Mouse (Mus musculus) ES-E14 (cell line): ENCODE results near the gene Plcl1. TPM values are rescaled to one million over a fixed set of nuclear protein-coding genes. Genes with fewer than 3 reads are reported as not detected.

Experiments used
- DNase-seq: peaks from one replicate; pipeline ENCODE4 v3.0.0-alpha.2; 2013; ENCODE audit warnings: low read depth, low spot score
- H3K27ac ChIP-seq: 2 replicates; pipeline ENCODE4 v1.5.1; 2012; ENCODE audit warnings: low read depth, mild to moderate bottlenecking, low read length, moderate library complexity, mixed read lengths; ENCODE audit not compliant: poor library complexity, insufficient read depth, severe bottlenecking
- H3K36me3 ChIP-seq: 2 replicates; pipeline ENCODE4 v1.6.1; 2012; ENCODE audit warnings: mild to moderate bottlenecking, low read length, moderate library complexity, mixed read lengths; ENCODE audit not compliant: control insufficient read depth, poor library complexity, insufficient read depth, severe bottlenecking
- H3K4me1 ChIP-seq, 2 experiments: fragments of 150-350 bp in 1 of 2; sonication (generic) in 1 of 2; 2 replicates each; pipeline ENCODE4 v1.6.1; 2012; ENCODE audit warnings: low read length in 2 of 2, mild to moderate bottlenecking in 1 of 2, mixed read lengths in 1 of 2; ENCODE audit not compliant: control insufficient read depth in 2 of 2, insufficient read depth in 2 of 2, poor library complexity in 1 of 2
- H3K4me3 ChIP-seq, 2 experiments: fragments of 150-350 bp in 1 of 2; sonication (generic) in 1 of 2; 2 replicates each; pipeline ENCODE4 v1.5.1; 2012; ENCODE audit warnings: low read length in 2 of 2, low read depth in 1 of 2, mild to moderate bottlenecking in 1 of 2, mixed read lengths in 1 of 2; ENCODE audit not compliant: insufficient read depth in 1 of 2, poor library complexity in 1 of 2, severe bottlenecking in 1 of 2
- H3K9ac ChIP-seq: 2 replicates; pipeline ENCODE4 v1.6.1; 2012; ENCODE audit warnings: low read depth, mild to moderate bottlenecking, low read length, mixed read lengths; ENCODE audit not compliant: poor library complexity, insufficient read depth, severe bottlenecking
- H3K9me3 ChIP-seq: fragments of 150-350 bp; sonication (generic); 2 replicates; pipeline ENCODE4 v1.6.1; 2012; ENCODE audit warnings: low read depth, mild to moderate bottlenecking, low read length; ENCODE audit not compliant: control insufficient read depth, insufficient read depth
- CHD2 ChIP-seq: IDR thresholded peaks from 2 replicates; pipeline ENCODE4 v1.6.1; 2014; ENCODE audit warnings: mild to moderate bottlenecking, low read depth, low read length, inconsistent platforms
- HCFC1 ChIP-seq: IDR thresholded peaks from 2 replicates; pipeline ENCODE4 v1.6.1; 2012; ENCODE audit warnings: low read length, inconsistent platforms, borderline replicate concordance; ENCODE audit not compliant: insufficient read depth
- MAFK ChIP-seq: IDR thresholded peaks from 2 replicates; pipeline ENCODE4 v1.6.1; 2014; ENCODE audit warnings: mild to moderate bottlenecking, low read depth, low read length, inconsistent platforms; ENCODE audit not compliant: insufficient read depth
- ZC3H11A ChIP-seq: IDR thresholded peaks from 2 replicates; pipeline ENCODE4 v1.6.1; 2012; ENCODE audit warnings: low read depth, mild to moderate bottlenecking, inconsistent platforms, low read length, borderline replicate concordance
- ZNF384 ChIP-seq: IDR thresholded peaks from 2 replicates; pipeline ENCODE4 v1.6.1; 2012; ENCODE audit warnings: low read depth, low read length, inconsistent platforms
- in situ Hi-C, 2 experiments: fragments of 600-800 bp; cut with MboI; formaldehyde crosslinking; loops; one replicate each; pipeline ENCODE4 v1.15.1; 2025; ENCODE audit warnings: low sequenced_read_pairs in 2 of 2, inconsistent platforms in 1 of 2; ENCODE audit not compliant: unreplicated experiment in 2 of 2
- total RNA-seq: library from RNA; depleted of rRNA; stranded (reverse); fragments of 300-350 nt; gene quantifications from 2 replicates; pipeline ENCODE4 v1.2.3, GENCODE M21; 2012

The Plcl1 gene
- total RNA-seq, 1 experiment: 0.49 TPM

DNA sequence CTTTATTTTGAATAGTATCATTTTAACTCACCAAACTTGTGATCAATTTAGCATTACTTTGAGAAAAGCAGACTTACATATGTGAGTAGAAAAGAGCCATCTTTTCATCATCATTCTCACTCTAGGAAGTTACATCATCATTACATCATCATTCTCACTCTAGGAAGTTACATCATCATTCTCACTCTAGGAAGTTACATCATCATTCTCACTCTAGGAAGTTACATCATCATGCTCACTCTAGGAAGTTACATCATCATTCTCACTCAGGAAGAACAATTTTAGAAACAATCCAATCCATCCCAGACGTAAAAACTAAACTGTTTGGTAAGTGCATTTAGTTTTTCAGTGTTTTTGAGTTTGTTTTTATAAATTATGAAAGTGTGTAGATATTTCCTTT is 7.8 kb downstream of the Plcl1 start:
- in situ Hi-C loops: loop anchor here (25.0 kb wide), 2 partner anchors 324 to 449 kb away; no protein-coding TSS in a partner anchor
- Histone ChIP-seq H3K4me1 (no peaks in the 10 kb centered on the region), H3K9ac (no peak overlapping the region), H3K9me3 (no peaks in the 10 kb centered on the region), H3K27ac (no peak overlapping the region), H3K4me3 (no peak overlapping the region), H3K36me3 (no peaks in the 10 kb centered on the region)
- DNase-seq: no peak
- no peak for TF ChIP-seq MAFK
- no peak for TF ChIP-seq ZC3H11A
- no peak for TF ChIP-seq ZNF384
- no peak for TF ChIP-seq HCFC1
- no peak for TF ChIP-seq CHD2

DNA sequence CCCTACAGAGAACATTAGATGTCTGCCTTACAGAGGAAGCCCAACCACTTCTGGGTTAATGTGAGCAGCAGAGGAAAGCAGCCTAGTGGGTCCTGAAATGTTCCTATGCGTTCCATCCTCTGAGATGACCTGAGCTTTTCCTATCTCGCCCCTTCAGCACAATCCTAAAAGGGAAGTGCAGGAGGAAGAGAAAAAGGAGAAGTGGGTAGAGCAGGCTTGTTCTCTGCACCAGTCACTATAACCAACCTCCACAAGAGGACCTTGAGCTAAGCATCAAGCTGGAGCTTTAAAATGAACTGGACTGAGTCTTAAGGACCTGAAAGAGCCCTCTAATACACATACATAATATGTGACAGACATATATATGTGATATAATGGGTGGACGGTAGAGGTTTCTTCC is 13.2 kb downstream of the Plcl1 start:
- no peak for DNase-seq
- Histone ChIP-seq H3K36me3 (no peaks in the 10 kb centered on the region), H3K9me3 (no peaks in the 10 kb centered on the region), H3K4me3 (no peak overlapping the region), H3K9ac (no peak overlapping the region), H3K4me1 (no peaks in the 10 kb centered on the region), H3K27ac (no peak overlapping the region)
- TF ChIP-seq ZC3H11A: no peak
- no peak for TF ChIP-seq ZNF384
- no peak for TF ChIP-seq MAFK
- TF ChIP-seq HCFC1: no peak
- no peak for TF ChIP-seq CHD2
- in situ Hi-C loops: loop anchor here (25.0 kb wide), 2 partner anchors 318 to 443 kb away; no protein-coding TSS in a partner anchor

GRCm38 (mm10) chr1:55427607-55428006 is 21.9 kb downstream of the Plcl1 start:
- H3K27ac ChIP-seq: no peak overlapping the region

DNA sequence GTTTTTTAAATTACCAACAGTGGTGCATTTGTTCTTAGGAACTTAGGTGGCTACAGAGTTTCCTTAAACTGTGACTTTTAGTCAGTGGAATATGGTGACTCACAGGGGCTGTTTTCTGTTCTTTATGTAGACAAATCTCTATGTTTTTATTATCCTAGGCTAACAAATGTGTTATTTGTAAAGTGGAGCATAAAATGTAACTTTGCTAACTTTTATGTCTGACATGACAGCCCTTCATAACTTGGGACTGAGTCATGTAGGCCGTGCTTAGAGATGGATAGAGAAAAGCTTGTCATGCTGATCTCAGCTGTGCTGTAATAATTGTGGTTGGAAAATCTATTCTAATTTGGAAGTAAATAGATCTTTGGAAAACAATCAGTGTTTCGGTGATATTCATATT is 23.3 kb downstream of the Plcl1 start:
- no peak for DNase-seq
- Histone ChIP-seq H3K27ac (no peak overlapping the region), H3K9ac (no peak overlapping the region), H3K36me3 (no peaks in the 10 kb centered on the region), H3K4me1 (no peaks in the 10 kb centered on the region), H3K4me3 (no peak overlapping the region), H3K9me3 (no peaks in the 10 kb centered on the region)
- in situ Hi-C loops: no loop called here
- TF ChIP-seq MAFK: no peak
- TF ChIP-seq ZC3H11A: no peak
- no peak for TF ChIP-seq ZNF384
- no peak for TF ChIP-seq HCFC1
- no peak for TF ChIP-seq CHD2

More at GRCm38 (mm10) chr1:55427607-55428006, 21.9 kb downstream of the Plcl1 start:
- in situ Hi-C loops: no loop called here
- Histone ChIP-seq H3K36me3 (no peaks in the 10 kb centered on the region), H3K9me3 (no peaks in the 10 kb centered on the region), H3K4me1 (no peaks in the 10 kb centered on the region), H3K9ac (no peak overlapping the region), H3K4me3 (no peak overlapping the region)
- TF ChIP-seq MAFK (no peak), HCFC1 (no peak), ZC3H11A (no peak), CHD2 (no peak), ZNF384 (no peak)
- no peak for DNase-seq

DNA sequence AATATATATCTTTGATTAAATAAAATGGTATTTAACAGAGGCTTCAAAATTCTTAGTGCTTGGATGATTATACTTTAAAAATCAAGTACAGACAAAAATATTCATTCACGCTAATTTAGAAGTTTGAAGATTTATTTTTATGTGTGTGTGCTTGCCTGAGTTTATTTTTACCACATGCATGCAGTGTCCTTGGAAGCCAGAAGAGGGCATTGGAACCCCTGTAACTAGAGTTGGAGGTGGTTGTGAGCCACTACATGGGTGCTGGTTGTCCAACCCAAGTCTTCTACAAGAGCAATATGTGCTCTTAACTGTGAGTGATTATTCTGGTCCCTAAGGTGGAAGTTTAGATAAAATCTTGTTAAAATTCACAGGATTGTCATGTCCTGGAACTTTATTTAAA is 24.0 kb downstream of the Plcl1 start:
- Histone ChIP-seq H3K4me1 (no peaks in the 10 kb centered on the region), H3K4me3 (no peak overlapping the region), H3K9ac (no peak overlapping the region), H3K36me3 (no peaks in the 10 kb centered on the region), H3K27ac (no peak overlapping the region), H3K9me3 (no peaks in the 10 kb centered on the region)
- TF ChIP-seq ZNF384 (no peak), HCFC1 (no peak), CHD2 (no peak), ZC3H11A (no peak), MAFK (no peak)
- no peak for DNase-seq
- in situ Hi-C loops: no loop called here
